Mouse (Mus musculus) hindbrain, embryonic 15.5 days (tissue): Measurements from ENCODE around the gene Sytl3. TPM values are rescaled to one million over a fixed set of nuclear protein-coding genes. Genes with fewer than 3 reads are reported as not detected.
"Not testable (repeated sequence)": the region's sequence is repeated elsewhere in the genome, so short reads cannot be mapped to it uniquely, and the experiment has no call there.

Source experiments
- ATAC-seq: fragments of 200-750 bp; cut with Nextera tagmentation; 2 replicates; pipeline ENCODE4 v1.8.0; 2017; ENCODE audit warnings: low read depth, moderate number of reproducible peaks, moderate TSS enrichment; ENCODE audit not compliant: low FRiP score
- H3K27ac ChIP-seq: fragments of 300-500 bp; sonication (generic); replicated peaks from 2 replicates; pipeline ENCODE4 v1.5.1; 2015; ENCODE audit warnings: mild to moderate bottlenecking, inconsistent platforms
- H3K27me3 ChIP-seq: fragments of 300-500 bp; sonication (generic); 2 replicates; pipeline ENCODE4 v1.6.1; 2015; ENCODE audit warnings: control low read depth, inconsistent platforms
- H3K36me3 ChIP-seq: fragments of 300-500 bp; sonication (generic); 2 replicates; pipeline ENCODE4 v1.6.1; 2015; ENCODE audit warnings: control low read depth, inconsistent platforms
- H3K4me1 ChIP-seq: fragments of 300-500 bp; sonication (generic); replicated peaks from 2 replicates; pipeline ENCODE4 v1.6.1; 2015; ENCODE audit warnings: control low read depth, inconsistent platforms
- H3K4me2 ChIP-seq: fragments of 300-500 bp; sonication (generic); 2 replicates; pipeline ENCODE4 v1.6.1; 2015; ENCODE audit warnings: moderate library complexity, mild to moderate bottlenecking, inconsistent platforms
- H3K4me3 ChIP-seq: fragments of 300-500 bp; sonication (generic); 2 replicates; pipeline ENCODE4 v1.5.1; 2015; ENCODE audit warnings: mild to moderate bottlenecking, inconsistent platforms
- H3K9ac ChIP-seq: fragments of 300-500 bp; sonication (generic); 2 replicates; pipeline ENCODE4 v1.6.1; 2015; ENCODE audit warnings: inconsistent platforms
- H3K9me3 ChIP-seq: fragments of 300-500 bp; sonication (generic); 2 replicates; pipeline ENCODE4 v1.6.1; 2016; ENCODE audit warnings: control low read depth, inconsistent platforms
- WGBS: fragments of 180-500 bp; shearing (Covaris S2); methylation state at CpG from one replicate; pipeline ENCODE4 v1.1.7; 2015; 5-methylcytosine and 5-hydroxymethylcytosine counted together
- polyA plus RNA-seq: library from polyadenylated mRNA; unstranded; fragments of >200 nt; fragmentation: Nextera tagmentation; extraction: Ambion mirVana; gene quantifications from 2 replicates; pipeline ENCODE4 v1.2.1, GENCODE M21; 2015

Gene Sytl3
- 1.2 and 1.5 TPM in 2 replicates for polyA plus RNA-seq

DNA sequence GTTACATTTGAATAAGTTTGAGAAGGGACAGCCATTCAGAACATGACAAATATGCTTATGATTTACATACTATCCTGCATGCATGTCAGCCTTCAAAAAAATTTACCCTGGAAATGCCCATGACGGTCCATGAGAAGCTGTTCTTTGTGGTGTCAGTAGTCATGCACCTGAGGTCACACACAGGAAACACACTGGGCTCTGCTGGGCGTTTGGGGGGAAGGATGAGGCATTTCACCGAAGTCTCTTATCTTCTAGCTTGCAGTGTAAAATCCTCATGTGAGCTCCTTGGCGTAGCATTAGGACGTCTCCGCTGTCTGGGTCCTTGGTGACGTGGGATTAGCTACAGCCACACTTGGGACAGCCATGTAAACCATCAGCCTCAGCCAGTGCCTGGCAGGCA lies at the start of gene Sytl3:
Sytl3 (plus strand) TSS at position 293 of the 400 bp plus-strand sequence.
- not testable (repeated sequence) for H3K9me3 ChIP-seq, H3K4me2 ChIP-seq, H3K4me3 ChIP-seq, ATAC-seq, H3K4me1 ChIP-seq, H3K27ac ChIP-seq, H3K9ac ChIP-seq, H3K27me3 ChIP-seq, H3K36me3 ChIP-seq
- WGBS = 84% methylated on average over 4 of the region's 7 CpGs

- not testable (repeated sequence) for H3K27ac ChIP-seq, H3K27me3 ChIP-seq, H3K9ac ChIP-seq, H3K9me3 ChIP-seq, H3K36me3 ChIP-seq, H3K4me1 ChIP-seq, H3K4me2 ChIP-seq, H3K4me3 ChIP-seq, ATAC-seq
- 82% methylated on average over 11 of the region's 14 CpGs for WGBS
Observed at GRCm38 (mm10) chr17:6613524-6613923, 45.4 kb upstream of the Sytl3 start.

GRCm38 (mm10) chr17:6614316-6614715 lies 44.6 kb upstream of the Sytl3 start:
- H3K4me1 ChIP-seq, ATAC-seq, H3K9ac ChIP-seq, H3K27ac ChIP-seq, H3K9me3 ChIP-seq, H3K4me3 ChIP-seq, H3K4me2 ChIP-seq, H3K27me3 ChIP-seq, H3K36me3 ChIP-seq: not testable (repeated sequence)
- 77% methylated on average over 6 of the region's 9 CpGs for WGBS

DNA sequence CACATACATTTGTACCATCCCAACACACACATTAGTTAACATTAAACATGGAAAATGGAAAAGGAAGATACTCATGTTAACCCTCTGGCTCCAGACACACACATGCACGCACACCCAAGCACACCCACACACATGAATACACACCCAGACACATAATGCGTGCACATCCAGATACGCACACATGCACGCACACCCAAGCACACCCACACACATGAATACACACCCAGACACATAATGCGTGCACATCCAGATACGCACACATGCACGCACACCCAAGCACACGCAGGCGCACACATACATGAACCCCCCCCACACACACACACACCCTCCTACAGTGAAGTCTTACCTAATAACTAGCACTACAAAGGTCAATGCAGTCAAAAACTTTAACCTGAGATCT lies 42.2 kb upstream of the Sytl3 start:
- not testable (repeated sequence) for H3K27me3 ChIP-seq, ATAC-seq, H3K4me3 ChIP-seq, H3K9ac ChIP-seq, H3K4me1 ChIP-seq, H3K36me3 ChIP-seq, H3K4me2 ChIP-seq, H3K27ac ChIP-seq, H3K9me3 ChIP-seq
- 96% methylated on average over 9 of the region's 9 CpGs for WGBS

DNA sequence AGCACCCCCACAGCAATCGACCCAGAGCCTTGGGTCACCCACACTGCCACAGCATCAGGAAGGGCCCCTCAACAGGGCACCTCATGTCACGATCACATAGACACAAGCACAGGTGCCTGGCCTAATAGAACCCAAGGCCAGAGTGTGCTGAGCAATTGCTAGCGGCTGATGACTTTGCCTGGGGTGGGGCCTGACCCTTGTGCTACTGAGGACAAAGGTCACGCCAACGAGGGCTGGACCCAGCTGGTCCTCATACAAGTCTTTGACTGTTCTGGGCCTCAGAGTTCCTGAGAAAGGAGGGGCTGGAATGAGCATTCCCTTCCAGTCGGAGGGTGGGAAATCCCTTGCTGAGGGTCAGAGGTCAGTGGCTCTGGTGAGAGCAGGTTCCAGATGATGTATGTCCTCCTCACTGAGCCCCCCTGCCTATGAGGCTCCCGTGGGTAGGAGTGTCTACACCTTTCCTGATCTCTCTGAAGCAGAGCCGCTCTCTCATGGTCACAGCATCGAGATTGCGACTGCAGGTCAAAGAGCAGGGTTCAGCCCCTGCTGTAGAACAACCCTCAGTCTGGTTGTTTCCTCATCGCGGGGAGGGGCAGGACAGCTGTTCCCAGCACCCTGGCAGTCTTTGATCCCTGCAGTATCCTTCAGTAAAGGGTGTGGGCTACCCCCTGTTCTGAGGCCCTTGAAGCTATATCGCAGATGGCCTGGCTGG lies 41.0 kb upstream of the Sytl3 start:
- H3K4me1 ChIP-seq, H3K9me3 ChIP-seq, ATAC-seq, H3K4me3 ChIP-seq, H3K27me3 ChIP-seq, H3K27ac ChIP-seq, H3K36me3 ChIP-seq, H3K9ac ChIP-seq, H3K4me2 ChIP-seq: not testable (repeated sequence)
- WGBS = 46% methylated on average over 8 of the region's 13 CpGs

- H3K9ac ChIP-seq, H3K27ac ChIP-seq, H3K4me2 ChIP-seq, H3K4me3 ChIP-seq, ATAC-seq, H3K4me1 ChIP-seq, H3K27me3 ChIP-seq, H3K36me3 ChIP-seq, H3K9me3 ChIP-seq: not testable (repeated sequence)
- 81% methylated on average over 5 of the region's 5 CpGs for WGBS
Observed at GRCm38 (mm10) chr17:6619271-6619670, 39.6 kb upstream of the Sytl3 start.

- not testable (repeated sequence) for H3K9me3 ChIP-seq, ATAC-seq
- 77% methylated on average over 5 of the region's 6 CpGs for WGBS
Observed at GRCm38 (mm10) chr17:6620035-6620434, 38.9 kb upstream of the Sytl3 start.

DNA sequence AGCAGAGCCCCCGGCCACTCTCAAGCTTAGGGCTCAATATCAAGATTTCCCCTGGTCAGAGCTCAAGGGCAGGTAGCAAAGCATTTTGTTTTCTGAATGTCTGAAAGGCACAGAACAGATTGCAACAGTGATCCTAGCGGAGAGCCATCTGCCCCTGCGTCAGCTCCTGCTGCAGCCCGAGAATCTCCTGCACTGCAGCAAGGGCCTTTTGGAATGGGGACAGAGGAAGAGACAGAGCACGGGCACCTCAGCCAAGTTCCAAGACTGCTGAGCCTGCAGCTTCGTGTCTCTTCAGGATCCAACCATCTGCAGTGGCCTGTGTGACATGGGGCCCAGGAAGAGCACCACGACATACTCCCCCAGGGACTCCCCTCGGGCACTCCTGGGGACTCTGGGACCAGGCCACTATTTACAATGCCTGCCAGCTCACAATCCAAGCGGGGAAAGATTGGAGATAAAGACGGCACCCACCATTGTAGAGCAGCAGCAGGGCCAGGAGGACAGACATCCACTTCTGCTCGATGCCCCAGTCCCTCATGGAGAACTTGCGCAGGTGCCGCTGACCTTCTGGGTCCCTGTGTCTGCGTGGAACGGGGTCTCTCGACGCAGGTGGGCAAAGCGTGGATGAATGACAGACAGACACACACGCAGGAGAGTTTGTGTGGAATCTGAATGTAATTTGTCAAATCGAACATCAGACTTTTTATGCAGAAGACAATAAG lies 38.0 kb upstream of the Sytl3 start:
- not testable (repeated sequence) for H3K36me3 ChIP-seq, H3K27ac ChIP-seq, H3K9ac ChIP-seq, H3K27me3 ChIP-seq, ATAC-seq, H3K4me1 ChIP-seq, H3K4me2 ChIP-seq, H3K9me3 ChIP-seq, H3K4me3 ChIP-seq
- WGBS = 82% methylated on average over 18 of the region's 20 CpGs

More at GRCm38 (mm10) chr17:6620035-6620434, 38.9 kb upstream of the Sytl3 start:
- H3K4me2 ChIP-seq, H3K4me1 ChIP-seq, H3K27ac ChIP-seq, H3K36me3 ChIP-seq, H3K9ac ChIP-seq, H3K27me3 ChIP-seq, H3K4me3 ChIP-seq: not testable (repeated sequence)

DNA sequence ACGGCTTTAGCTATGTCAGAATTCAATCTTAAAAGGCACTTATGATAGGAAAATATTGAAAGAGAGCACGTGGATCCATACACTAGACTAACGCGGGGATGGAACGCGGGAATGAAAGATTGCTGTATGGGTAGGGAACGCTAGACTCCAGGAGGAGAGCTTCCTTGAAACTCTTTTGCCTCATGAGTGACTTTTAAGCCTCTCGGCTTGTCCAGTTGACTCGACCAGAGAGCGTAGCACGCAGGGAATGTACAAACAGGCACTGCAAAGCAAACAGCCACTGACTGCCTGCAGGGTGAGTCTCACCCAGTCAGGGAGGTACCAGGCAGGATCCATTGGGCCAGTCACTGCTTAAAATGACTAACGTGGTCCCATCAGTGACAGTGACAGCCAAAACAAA lies 36.9 kb upstream of the Sytl3 start:
- 93% methylated on average over 11 of the region's 12 CpGs for WGBS
- ATAC-seq, H3K4me2 ChIP-seq, H3K27ac ChIP-seq, H3K27me3 ChIP-seq, H3K4me3 ChIP-seq, H3K9ac ChIP-seq, H3K36me3 ChIP-seq, H3K9me3 ChIP-seq, H3K4me1 ChIP-seq: not testable (repeated sequence)

DNA sequence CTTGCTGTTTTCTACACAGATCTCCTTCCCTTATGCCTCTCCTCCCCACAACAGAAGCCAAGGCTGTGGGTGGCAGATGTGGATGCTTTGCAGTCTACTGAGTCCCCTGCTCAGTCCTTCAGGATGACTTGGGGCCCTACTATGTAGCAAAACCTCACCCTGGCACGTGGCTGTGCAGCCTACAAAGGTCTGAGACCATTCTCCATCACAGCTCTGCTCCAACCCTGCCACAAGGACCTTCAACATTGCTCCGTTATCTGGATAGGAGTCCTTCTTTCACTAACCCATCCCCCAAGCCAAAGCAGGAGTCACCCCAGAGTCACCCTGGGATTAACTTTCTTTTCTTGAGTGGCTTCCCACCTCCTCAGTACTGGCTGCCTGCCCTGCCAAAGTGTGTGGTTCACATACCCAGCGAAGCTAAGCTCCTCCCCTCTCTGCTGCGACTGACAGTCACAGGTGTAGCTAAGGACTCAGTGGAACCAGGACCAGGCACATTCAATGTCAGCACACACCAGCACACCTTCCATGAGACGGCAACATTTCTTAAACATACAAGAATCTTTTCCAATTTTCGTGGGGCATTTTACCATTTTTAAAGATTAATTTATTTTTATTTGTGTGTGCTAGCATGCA lies 33.9 kb upstream of the Sytl3 start:
- peak; percentile 56; the same call in 1 of the 2 replicates for ATAC-seq
- not testable (repeated sequence) for H3K36me3 ChIP-seq, H3K27me3 ChIP-seq, H3K27ac ChIP-seq, H3K4me3 ChIP-seq, H3K4me1 ChIP-seq, H3K9ac ChIP-seq, H3K4me2 ChIP-seq, H3K9me3 ChIP-seq
- 63% methylated on average over 2 of the region's 6 CpGs for WGBS

- not testable (repeated sequence) for H3K9ac ChIP-seq, H3K27ac ChIP-seq, H3K9me3 ChIP-seq, H3K4me1 ChIP-seq, ATAC-seq, H3K4me3 ChIP-seq, H3K4me2 ChIP-seq, H3K27me3 ChIP-seq, H3K36me3 ChIP-seq
- 88% methylated on average over 4 of the region's 4 CpGs for WGBS
Observed at GRCm38 (mm10) chr17:6630398-6630797, 28.5 kb upstream of the Sytl3 start.

DNA sequence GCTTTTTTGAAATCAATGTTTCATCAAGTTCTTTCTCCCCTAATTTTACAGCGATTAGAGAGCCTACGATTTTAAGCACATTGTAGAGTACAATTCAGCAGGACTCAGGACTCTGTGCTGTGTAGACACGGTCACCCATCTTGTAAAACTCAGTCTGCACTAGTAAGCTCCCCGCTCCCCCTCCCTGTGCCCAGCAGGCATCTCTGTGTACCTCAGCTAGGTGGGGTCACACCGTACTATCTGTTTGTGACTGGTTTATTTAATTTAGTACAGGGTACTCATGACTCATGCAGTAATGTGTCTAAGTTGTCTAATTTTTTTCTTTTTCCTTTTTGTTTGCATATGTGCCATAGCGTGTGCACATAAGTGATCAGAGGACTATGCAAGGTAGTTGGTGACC lies 26.0 kb upstream of the Sytl3 start:
- not testable (repeated sequence) for H3K27ac ChIP-seq, H3K9me3 ChIP-seq, ATAC-seq, H3K9ac ChIP-seq, H3K4me3 ChIP-seq, H3K27me3 ChIP-seq, H3K4me2 ChIP-seq, H3K4me1 ChIP-seq, H3K36me3 ChIP-seq
- 93% methylated on average over 6 of the region's 6 CpGs for WGBS
